Mouse (Mus musculus) cerebellum, postnatal 36 days (tissue): ENCODE results near the gene Slc12a6.
A peak's percentile ranks its signal among the peaks of the same experiment; 100 is the strongest.
"Not testable (repeated sequence)": the region's sequence is repeated elsewhere in the genome, so short reads cannot be mapped to it uniquely, and the experiment has no call there.

Experiments
- DNase-seq, 2 experiments: peaks; one replicate each; pipeline ENCODE4 v3.0.0; 2021 to 2022; ENCODE audit warnings: mixed read lengths in 2 of 2

Gene Slc12a6

GRCm38 (mm10) chr2:112262779-112263295 lies 2.8 kb upstream of the Slc12a6 start:
- DNase-seq, result no peak

GRCm38 (mm10) chr2:112264364-112264763 lies 1.3 kb upstream of the Slc12a6 start:
- no peak for DNase-seq

- DNase-seq, result peak; percentile 42 to 49
These were observed 592 bp downstream of the Slc12a6 start, which contains the start of gene Gm21985 for GRCm38 (mm10) chr2:112266242-112266592. Gene Gm21985, plus strand, starts transcription at chr2:112266314.

- peak in 1 of 2 experiments; percentile 34 for DNase-seq
These were observed 1.2 kb downstream of the Slc12a6 start for GRCm38 (mm10) chr2:112266780-112267179.

- DNase-seq, result no peak
These were observed 2.1 kb downstream of the Slc12a6 start for GRCm38 (mm10) chr2:112267547-112268269.

- DNase-seq, result no peak
These were observed 4.4 kb downstream of the Slc12a6 start for GRCm38 (mm10) chr2:112270011-112270410.

GRCm38 (mm10) chr2:112272909-112273308 lies 7.3 kb downstream of the Slc12a6 start:
- no peak for DNase-seq

- no peak for DNase-seq
These were observed 7.8 kb downstream of the Slc12a6 start for GRCm38 (mm10) chr2:112273474-112273873.

GRCm38 (mm10) chr2:112276870-112277269 lies 11.2 kb downstream of the Slc12a6 start:
- DNase-seq, result no peak

- no peak for DNase-seq
These were observed 17.2 kb downstream of the Slc12a6 start for GRCm38 (mm10) chr2:112282846-112283245.

- DNase-seq, result no peak
These were observed 18.9 kb downstream of the Slc12a6 start for GRCm38 (mm10) chr2:112284363-112285030.

GRCm38 (mm10) chr2:112285031-112285390 lies 19.4 kb downstream of the Slc12a6 start:
- no peak for DNase-seq

- DNase-seq, result not testable (repeated sequence)
These were observed 20.4 kb downstream of the Slc12a6 start for GRCm38 (mm10) chr2:112286062-112286461.

GRCm38 (mm10) chr2:112287059-112287458 lies 21.4 kb downstream of the Slc12a6 start:
- no peak for DNase-seq

GRCm38 (mm10) chr2:112289507-112289906 lies 23.9 kb downstream of the Slc12a6 start:
- no peak for DNase-seq

- no peak for DNase-seq
These were observed 27.2 kb downstream of the Slc12a6 start for GRCm38 (mm10) chr2:112292823-112293222.

- DNase-seq, result no peak
These were observed 30.6 kb downstream of the Slc12a6 start for GRCm38 (mm10) chr2:112296211-112296610.

GRCm38 (mm10) chr2:112298221-112298620 lies 32.6 kb downstream of the Slc12a6 start:
- DNase-seq, result no peak

- DNase-seq, result no peak
These were observed 43.0 kb downstream of the Slc12a6 start for GRCm38 (mm10) chr2:112308671-112309070.

GRCm38 (mm10) chr2:112309161-112309600 lies 43.6 kb downstream of the Slc12a6 start:
- peak in 1 of 2 experiments; percentile 20 for DNase-seq

GRCm38 (mm10) chr2:112315638-112316037 lies 50.0 kb downstream of the Slc12a6 start:
- no peak for DNase-seq

GRCm38 (mm10) chr2:112318227-112318626 lies 52.6 kb downstream of the Slc12a6 start:
- no peak for DNase-seq

GRCm38 (mm10) chr2:112318905-112319304 lies 53.3 kb downstream of the Slc12a6 start:
- DNase-seq, result no peak
